Mouse (Mus musculus): ENCODE data around the gene Runx3. TPM values are rescaled to one million over a fixed set of nuclear protein-coding genes. Genes with fewer than 3 reads are reported as not detected.

Runx3 gene
- polyA plus RNA-seq (2015; fragmentation: Nextera tagmentation; extraction: Ambion mirVana), result 0.89 and 1.3 TPM in 2 replicates

- H3K36me3 ChIP-seq (ENCODE audit: control insufficient read depth, insufficient read depth), result no peaks in the 10 kb centered on the region
- 80% methylated on average over 18 of the region's 18 CpGs for WGBS
Measured at GRCm38 (mm10) chr4:135120342-135121100, at the start of gene Runx3. Gene Runx3 (plus strand): TSS chr4:135120652.

DNA sequence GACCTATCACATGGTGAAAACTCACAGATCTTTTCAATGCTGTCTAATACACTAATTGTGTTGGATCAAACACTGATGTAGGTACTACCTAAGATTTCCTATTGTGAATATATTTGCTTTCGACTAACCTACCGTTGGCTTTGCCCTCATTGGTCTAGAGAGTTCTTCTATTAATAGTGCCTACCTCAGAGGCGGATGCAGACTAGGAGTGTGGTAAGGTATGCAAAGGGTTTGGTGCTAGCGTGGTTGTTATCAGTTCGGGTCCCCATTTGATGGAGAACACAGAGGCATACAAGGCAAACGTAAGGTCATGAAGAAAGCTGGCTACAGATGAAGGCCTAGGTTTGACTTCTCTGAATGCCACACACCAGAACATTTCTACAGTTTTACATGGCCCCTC, 47.8 kb upstream of the Runx3 start:
- no peaks in the 10 kb centered on the region for H3K36me3 ChIP-seq (ENCODE audit: control insufficient read depth, insufficient read depth)
- no peak overlapping the region for H3K4me3 ChIP-seq (ENCODE audit: low read length)
- no peak overlapping the region for H3K9ac ChIP-seq (ENCODE audit: low read length)
- 52% methylated on average over 6 of the region's 6 CpGs for WGBS
- H3K4me1 ChIP-seq (ENCODE audit: control insufficient read depth, insufficient read depth, low read length), result no peaks in the 10 kb centered on the region
- H3K27me3 ChIP-seq (ENCODE audit: control insufficient read depth, insufficient read depth, low read length), result no peaks in the 10 kb centered on the region
- ATAC-seq (replicated peaks; ENCODE audit: extremely low read depth, insufficient read depth, low FRiP score), result no peak
- no peak overlapping the region for H3K27ac ChIP-seq (ENCODE audit: low read length)
- H3K4me2 ChIP-seq (ENCODE audit: low read depth, low read length), result no peak overlapping the region
- H3K9me3 ChIP-seq (replicated peaks; ENCODE audit: control insufficient read depth, low read length), result no peaks in the 10 kb centered on the region

More at GRCm38 (mm10) chr4:135120342-135121100, at the start of gene Runx3:
- Histone ChIP-seq H3K4me1 (ENCODE audit: control insufficient read depth, insufficient read depth, low read length) (no peaks in the 10 kb centered on the region), H3K9me3 (replicated peaks; ENCODE audit: control insufficient read depth, low read length) (no peaks in the 10 kb centered on the region), H3K4me2 (ENCODE audit: low read depth, low read length) (no peak within 1 kb of the TSS), H3K27ac (ENCODE audit: low read length) (no peak within 1 kb of the TSS), H3K4me3 (ENCODE audit: low read length) (no peak within 1 kb of the TSS), H3K27me3 (ENCODE audit: control insufficient read depth, insufficient read depth, low read length) (no peaks in the 10 kb centered on the region), H3K9ac (ENCODE audit: low read length) (no peak within 1 kb of the TSS)
- ATAC-seq (replicated peaks; ENCODE audit: extremely low read depth, insufficient read depth, low FRiP score), result peak; percentile 25; the same call in 1 of the 2 replicates

DNA sequence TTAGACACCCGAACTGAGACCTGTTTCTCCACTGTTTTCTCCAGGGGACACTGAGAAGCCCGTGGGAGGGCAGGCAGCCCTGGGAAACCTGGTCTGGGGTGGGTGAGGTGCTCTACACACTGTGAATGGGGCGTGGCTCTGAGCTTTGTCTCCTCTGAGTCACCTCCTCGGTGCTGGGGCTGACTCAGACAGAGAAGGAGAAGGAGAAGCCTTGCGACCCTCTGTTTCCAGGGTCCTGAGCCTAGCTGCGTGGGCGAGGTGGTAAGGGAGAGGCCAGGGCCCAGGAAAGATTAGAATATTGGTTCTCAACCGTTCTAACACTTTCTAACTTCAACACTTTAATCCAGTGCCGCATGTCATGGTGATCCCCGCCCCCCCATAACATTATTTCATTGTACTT, 46.9 kb upstream of the Runx3 start:
- 60% methylated on average over 10 of the region's 10 CpGs for WGBS
- no peak for ATAC-seq (replicated peaks; ENCODE audit: extremely low read depth, insufficient read depth, low FRiP score)
- Histone ChIP-seq H3K4me1 (ENCODE audit: control insufficient read depth, insufficient read depth, low read length) (no peaks in the 10 kb centered on the region), H3K4me3 (ENCODE audit: low read length) (no peak overlapping the region), H3K9me3 (replicated peaks; ENCODE audit: control insufficient read depth, low read length) (no peaks in the 10 kb centered on the region), H3K4me2 (ENCODE audit: low read depth, low read length) (no peak overlapping the region), H3K27me3 (ENCODE audit: control insufficient read depth, insufficient read depth, low read length) (no peaks in the 10 kb centered on the region), H3K27ac (ENCODE audit: low read length) (no peak overlapping the region), H3K36me3 (ENCODE audit: control insufficient read depth, insufficient read depth) (no peaks in the 10 kb centered on the region), H3K9ac (ENCODE audit: low read length) (no peak overlapping the region)

DNA sequence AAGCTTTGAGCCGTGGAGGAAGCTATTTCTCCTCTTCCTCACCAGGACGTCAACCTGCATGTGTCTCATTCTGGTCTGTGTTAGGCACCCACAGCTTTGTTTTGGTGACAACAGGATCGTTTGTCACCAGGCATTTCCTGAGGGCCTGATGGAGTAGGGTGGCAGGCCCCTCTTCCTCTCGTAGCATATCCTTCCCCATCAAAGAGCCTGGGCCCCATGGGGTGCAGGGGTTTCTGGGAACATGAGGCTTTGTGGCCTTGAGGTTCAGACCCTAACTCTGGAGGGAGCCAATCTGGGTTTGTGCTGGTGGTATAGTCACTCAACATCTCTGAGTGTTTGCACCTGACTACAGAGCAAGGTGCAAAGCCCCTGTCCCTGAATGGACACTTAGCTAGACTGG, 45.8 kb upstream of the Runx3 start:
- Histone ChIP-seq H3K4me1 (ENCODE audit: control insufficient read depth, insufficient read depth, low read length) (no peaks in the 10 kb centered on the region), H3K4me3 (ENCODE audit: low read length) (no peak overlapping the region), H3K36me3 (ENCODE audit: control insufficient read depth, insufficient read depth) (no peaks in the 10 kb centered on the region), H3K27me3 (ENCODE audit: control insufficient read depth, insufficient read depth, low read length) (no peaks in the 10 kb centered on the region), H3K27ac (ENCODE audit: low read length) (no peak overlapping the region), H3K9me3 (replicated peaks; ENCODE audit: control insufficient read depth, low read length) (no peaks in the 10 kb centered on the region), H3K4me2 (ENCODE audit: low read depth, low read length) (no peak overlapping the region), H3K9ac (ENCODE audit: low read length) (no peak overlapping the region)
- 62% methylated on average over 4 of the region's 4 CpGs for WGBS
- no peak for ATAC-seq (replicated peaks; ENCODE audit: extremely low read depth, insufficient read depth, low FRiP score)

DNA sequence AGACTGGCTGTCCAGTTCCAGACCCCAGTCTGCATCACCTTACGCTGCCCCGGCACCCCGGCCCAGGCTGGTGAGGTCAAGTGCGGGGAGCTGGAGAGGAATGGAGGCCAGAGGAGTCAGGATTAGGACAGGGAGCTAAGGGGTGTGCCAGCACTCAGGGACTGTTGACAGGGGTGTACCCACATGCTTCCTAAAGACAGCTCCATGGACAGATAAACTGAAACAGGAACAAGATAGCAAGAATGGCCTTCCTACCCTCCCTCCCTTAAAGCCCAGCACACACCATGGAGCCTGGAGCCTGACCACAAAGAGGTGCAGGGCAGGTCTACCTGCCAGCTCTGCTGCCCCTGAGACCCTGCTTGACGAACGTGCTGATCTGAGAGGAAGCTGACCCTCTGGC, 45.1 kb upstream of the Runx3 start:
- no peak overlapping the region for H3K9ac ChIP-seq (ENCODE audit: low read length)
- 69% methylated on average over 6 of the region's 6 CpGs for WGBS
- H3K9me3 ChIP-seq (replicated peaks; ENCODE audit: control insufficient read depth, low read length), result no peaks in the 10 kb centered on the region
- no peak overlapping the region for H3K27ac ChIP-seq (ENCODE audit: low read length)
- H3K4me1 ChIP-seq (ENCODE audit: control insufficient read depth, insufficient read depth, low read length), result no peaks in the 10 kb centered on the region
- H3K27me3 ChIP-seq (ENCODE audit: control insufficient read depth, insufficient read depth, low read length), result no peaks in the 10 kb centered on the region
- H3K36me3 ChIP-seq (ENCODE audit: control insufficient read depth, insufficient read depth), result no peaks in the 10 kb centered on the region
- H3K4me2 ChIP-seq (ENCODE audit: low read depth, low read length), result no peak overlapping the region
- ATAC-seq (replicated peaks; ENCODE audit: extremely low read depth, insufficient read depth, low FRiP score), result no peak
- no peak overlapping the region for H3K4me3 ChIP-seq (ENCODE audit: low read length)

DNA sequence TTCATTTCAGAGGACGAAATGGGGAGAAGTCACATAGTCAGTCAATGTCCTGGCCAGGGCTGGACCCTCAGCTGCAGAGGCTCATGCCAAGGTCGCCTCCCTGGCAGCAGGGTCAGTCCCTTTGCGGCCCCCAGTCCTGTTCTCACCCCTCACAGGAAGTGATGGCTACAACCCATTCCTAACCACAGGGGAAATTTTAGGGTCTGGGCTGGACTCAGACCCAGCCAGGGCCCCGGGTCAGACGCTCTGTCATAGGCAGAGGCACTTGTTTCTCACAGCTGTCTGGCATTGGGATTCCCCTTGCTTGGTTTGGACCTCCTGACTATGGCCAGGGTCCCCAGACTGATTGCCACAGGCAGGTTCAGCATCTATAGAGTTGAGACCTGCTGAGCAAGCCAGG, 43.8 kb upstream of the Runx3 start:
- no peaks in the 10 kb centered on the region for H3K27me3 ChIP-seq (ENCODE audit: control insufficient read depth, insufficient read depth, low read length)
- no peak overlapping the region for H3K9ac ChIP-seq (ENCODE audit: low read length)
- H3K4me3 ChIP-seq (ENCODE audit: low read length), result no peak overlapping the region
- no peaks in the 10 kb centered on the region for H3K36me3 ChIP-seq (ENCODE audit: control insufficient read depth, insufficient read depth)
- H3K4me2 ChIP-seq (ENCODE audit: low read depth, low read length), result no peak overlapping the region
- no peak for ATAC-seq (replicated peaks; ENCODE audit: extremely low read depth, insufficient read depth, low FRiP score)
- H3K9me3 ChIP-seq (replicated peaks; ENCODE audit: control insufficient read depth, low read length), result no peaks in the 10 kb centered on the region
- no peak overlapping the region for H3K27ac ChIP-seq (ENCODE audit: low read length)
- no peaks in the 10 kb centered on the region for H3K4me1 ChIP-seq (ENCODE audit: control insufficient read depth, insufficient read depth, low read length)
- 84% methylated on average over 5 of the region's 5 CpGs for WGBS

DNA sequence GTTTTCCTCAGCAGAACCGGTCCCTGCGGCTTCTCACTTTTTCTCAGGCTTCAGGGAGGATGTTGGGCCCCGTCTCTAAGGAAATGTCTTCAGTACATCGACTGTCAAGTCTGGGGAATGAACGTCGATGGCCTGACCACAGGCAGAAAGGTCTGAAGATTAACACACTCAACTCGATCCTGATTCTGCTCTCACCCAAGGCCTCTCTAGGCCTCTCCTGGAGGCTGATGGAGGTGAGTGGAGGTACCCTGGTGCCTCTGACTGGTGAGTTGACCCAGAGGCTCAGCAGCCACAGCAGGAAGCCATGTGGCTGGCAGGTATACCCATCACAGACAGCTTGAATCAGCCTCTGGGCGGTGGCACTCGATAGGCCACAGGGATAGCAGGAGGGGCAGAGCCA, 43.3 kb upstream of the Runx3 start:
- no peak overlapping the region for H3K27ac ChIP-seq (ENCODE audit: low read length)
- no peaks in the 10 kb centered on the region for H3K36me3 ChIP-seq (ENCODE audit: control insufficient read depth, insufficient read depth)
- H3K4me1 ChIP-seq (ENCODE audit: control insufficient read depth, insufficient read depth, low read length), result no peaks in the 10 kb centered on the region
- no peak overlapping the region for H3K9ac ChIP-seq (ENCODE audit: low read length)
- H3K9me3 ChIP-seq (replicated peaks; ENCODE audit: control insufficient read depth, low read length), result no peaks in the 10 kb centered on the region
- H3K4me3 ChIP-seq (ENCODE audit: low read length), result no peak overlapping the region
- no peaks in the 10 kb centered on the region for H3K27me3 ChIP-seq (ENCODE audit: control insufficient read depth, insufficient read depth, low read length)
- no peak for ATAC-seq (replicated peaks; ENCODE audit: extremely low read depth, insufficient read depth, low FRiP score)
- WGBS, result 68% methylated on average over 9 of the region's 9 CpGs
- no peak overlapping the region for H3K4me2 ChIP-seq (ENCODE audit: low read depth, low read length)

DNA sequence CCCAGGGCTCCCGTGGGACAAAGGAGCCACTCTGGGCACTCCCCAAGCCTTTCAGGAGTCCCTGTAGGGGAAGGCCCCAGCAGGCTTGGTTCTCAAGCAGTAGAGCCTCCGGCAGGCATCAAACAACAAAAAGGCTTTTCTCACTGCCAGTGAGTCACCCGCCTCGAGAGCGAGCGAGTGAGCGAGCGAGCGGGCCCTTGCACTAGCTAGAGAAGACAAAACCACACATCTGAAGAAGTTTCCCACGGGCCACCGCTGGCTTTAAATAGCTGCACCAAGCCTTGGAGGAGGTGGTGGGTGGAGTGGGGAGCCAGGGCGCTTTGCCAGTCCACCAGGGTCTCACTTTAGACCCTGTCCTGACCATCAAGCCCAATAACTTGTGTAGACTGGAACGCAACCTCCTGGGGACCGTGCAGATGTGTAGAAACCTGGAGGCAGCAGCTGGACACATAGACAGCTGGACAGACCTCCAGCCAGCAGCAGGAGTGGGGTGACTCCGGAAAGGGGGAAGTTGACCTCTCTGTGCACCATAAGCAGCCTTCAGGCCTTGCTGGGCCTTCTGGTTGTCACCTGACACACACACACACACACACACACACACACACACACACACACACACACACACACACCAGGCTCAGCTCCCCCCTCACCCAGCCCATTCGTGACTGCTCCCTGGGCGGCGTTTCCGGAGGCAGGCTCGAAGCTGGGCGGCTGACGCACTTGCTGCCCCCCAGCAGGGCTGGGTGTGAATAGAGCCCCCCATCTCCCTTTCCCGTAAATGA, 40.4 kb upstream of the Runx3 start:
- H3K27me3 ChIP-seq (ENCODE audit: control insufficient read depth, insufficient read depth, low read length), result no peaks in the 10 kb centered on the region
- H3K4me1 ChIP-seq (ENCODE audit: control insufficient read depth, insufficient read depth, low read length), result no peaks in the 10 kb centered on the region
- H3K4me3 ChIP-seq (ENCODE audit: low read length), result no peak overlapping the region
- H3K27ac ChIP-seq (ENCODE audit: low read length), result peak overlapping the region; percentile 65
- H3K9ac ChIP-seq (ENCODE audit: low read length), result no peak overlapping the region
- H3K9me3 ChIP-seq (replicated peaks; ENCODE audit: control insufficient read depth, low read length), result no peaks in the 10 kb centered on the region
- 50% methylated on average over 23 of the region's 23 CpGs for WGBS
- no peaks in the 10 kb centered on the region for H3K36me3 ChIP-seq (ENCODE audit: control insufficient read depth, insufficient read depth)
- peak; percentile 21; the same call in 1 of the 2 replicates for ATAC-seq (replicated peaks; ENCODE audit: extremely low read depth, insufficient read depth, low FRiP score)
- H3K4me2 ChIP-seq (ENCODE audit: low read depth, low read length), result no peak overlapping the region

DNA sequence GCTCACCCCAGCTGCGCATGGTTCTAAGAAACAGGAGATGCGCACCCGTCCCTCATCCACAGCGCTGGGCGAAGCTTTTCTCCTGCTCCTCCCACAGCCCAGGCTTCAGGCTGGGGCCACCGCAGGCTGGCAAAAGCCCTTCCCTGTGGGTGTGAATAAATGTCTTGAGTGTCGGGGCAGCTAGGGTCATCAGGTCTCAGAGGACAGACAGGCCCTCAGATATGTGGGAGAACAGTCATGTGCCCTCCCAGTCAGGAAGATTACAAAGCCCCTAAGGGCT, 39.9 kb upstream of the Runx3 start:
- Histone ChIP-seq H3K27me3 (ENCODE audit: control insufficient read depth, insufficient read depth, low read length) (no peaks in the 10 kb centered on the region), H3K36me3 (ENCODE audit: control insufficient read depth, insufficient read depth) (no peaks in the 10 kb centered on the region), H3K27ac (ENCODE audit: low read length) (no peak overlapping the region; the same call in 1 of the 2 replicates), H3K4me3 (ENCODE audit: low read length) (no peak overlapping the region), H3K9me3 (replicated peaks; ENCODE audit: control insufficient read depth, low read length) (no peaks in the 10 kb centered on the region), H3K4me1 (ENCODE audit: control insufficient read depth, insufficient read depth, low read length) (no peaks in the 10 kb centered on the region), H3K4me2 (ENCODE audit: low read depth, low read length) (no peak overlapping the region), H3K9ac (ENCODE audit: low read length) (no peak overlapping the region)
- 36% methylated on average over 7 of the region's 7 CpGs for WGBS
- no peak; the same call in 1 of the 2 replicates for ATAC-seq (replicated peaks; ENCODE audit: extremely low read depth, insufficient read depth, low FRiP score)
